Mouse (Mus musculus) spleen, adult 2 months (tissue): ENCODE data around the gene Olfr714.

Experiments
- CTCF ChIP-seq: fragments of 200-500 bp; IDR thresholded peaks from 2 replicates; pipeline ENCODE4 v1.5.1; 2011; ENCODE audit warnings: mild to moderate bottlenecking, inconsistent platforms; ENCODE audit not compliant: insufficient read depth, insufficient read length, insufficient replicate concordance; ENCODE audit errors: extremely low read depth
- POLR2A ChIP-seq: fragments of 200-500 bp; IDR thresholded peaks from 2 replicates; pipeline ENCODE4 v1.6.1; 2011; ENCODE audit warnings: low read depth, low read length, inconsistent platforms

DNA sequence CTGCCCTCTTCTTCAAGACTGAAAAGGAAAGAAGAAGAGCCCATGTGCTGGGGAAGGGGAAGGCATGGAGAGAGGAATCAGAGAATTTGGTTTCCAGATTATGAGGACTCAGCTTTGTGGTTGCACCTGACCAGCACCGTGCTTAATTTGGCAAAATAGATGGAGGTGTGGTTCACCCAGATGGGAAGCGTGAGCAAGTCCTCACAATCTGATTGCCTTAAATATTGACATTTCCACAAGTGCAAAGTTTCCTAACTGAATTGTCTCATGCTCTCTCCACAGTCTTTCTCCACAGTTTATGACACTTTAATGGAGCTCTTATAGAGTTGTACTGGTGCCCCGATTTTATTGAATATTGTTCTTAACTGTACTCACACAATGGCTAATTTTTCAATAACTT, 27.6 kb upstream of the Olfr714 start:
- TF ChIP-seq POLR2A = no peak
- no peak for TF ChIP-seq CTCF
